Mouse (Mus musculus): Measurements from ENCODE around the gene Pxk.

Pxk gene

DNA sequence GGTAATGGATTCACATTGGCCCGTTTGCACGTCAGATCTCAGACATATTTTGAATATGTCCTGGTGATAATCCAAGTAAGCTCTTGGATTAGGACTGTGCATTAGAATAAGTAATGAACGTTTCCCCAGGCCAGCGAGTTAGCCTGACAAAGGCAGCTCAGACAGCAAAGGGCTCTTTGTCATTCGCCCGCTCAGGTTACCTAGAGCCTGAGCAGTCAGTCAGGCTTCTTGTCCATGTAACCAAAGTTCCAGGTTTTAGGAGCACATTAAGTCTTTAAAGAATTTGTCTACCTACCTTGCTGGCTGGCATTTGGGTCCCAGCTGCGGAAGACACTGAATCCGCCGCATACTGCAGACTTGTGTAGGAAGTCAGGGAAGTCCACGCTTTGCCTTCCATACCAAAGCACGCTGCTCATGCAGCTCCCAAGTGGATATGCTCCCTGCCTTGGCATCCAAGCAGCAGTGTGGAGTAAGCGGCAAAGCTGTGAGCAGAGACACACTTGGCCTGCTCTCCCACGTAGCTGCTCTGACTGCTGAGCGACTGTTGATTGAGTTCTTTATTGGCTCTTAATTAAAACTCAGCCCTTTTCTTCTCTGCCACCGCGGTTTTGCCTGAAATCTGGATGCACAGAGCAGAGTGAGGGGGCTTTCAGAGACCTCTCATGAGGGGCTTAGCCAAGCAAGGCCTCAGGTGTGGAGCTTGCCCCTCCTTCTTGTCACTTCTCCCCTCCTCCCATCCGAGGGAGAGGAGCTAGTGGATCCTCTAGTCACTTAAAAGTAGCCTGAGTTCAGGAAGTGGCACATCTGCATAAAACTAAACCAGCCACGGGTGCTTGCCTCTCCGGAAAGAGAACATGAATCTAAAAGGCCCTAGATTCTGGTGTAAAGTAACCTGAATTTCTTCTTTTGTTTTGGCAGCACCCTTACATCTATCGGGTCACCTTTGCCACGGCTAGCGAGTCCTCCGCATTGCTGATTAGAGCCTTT is 42.0 kb downstream of the Pxk start:
- in situ Hi-C loops (cut with MboI; ENCODE audit: low sequenced_read_pairs) = loop anchor here (5.0 kb wide), 1 partner anchor 38 kb away; no protein-coding TSS in a partner anchor

DNA sequence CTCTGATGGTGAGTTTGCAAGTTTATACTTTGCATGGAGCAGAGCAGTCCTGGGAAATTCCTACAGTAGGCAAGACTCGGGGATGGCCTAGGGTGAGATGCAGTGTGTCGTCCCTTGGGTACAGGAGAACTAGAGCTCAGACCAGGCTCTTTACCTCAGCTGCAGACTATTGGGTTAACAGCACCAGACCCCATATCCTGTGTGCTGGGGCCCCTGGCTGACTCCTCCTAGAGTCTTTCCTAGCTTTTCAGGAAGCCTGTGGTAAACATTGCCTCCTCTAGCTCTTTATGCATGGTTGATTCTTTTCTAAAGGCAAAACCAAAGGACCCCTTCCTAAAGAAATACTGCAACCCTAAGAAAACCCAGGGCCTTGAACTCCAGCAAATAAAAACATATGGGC is 43.1 kb downstream of the Pxk start:
- in situ Hi-C loops (cut with MboI; ENCODE audit: low sequenced_read_pairs) = loop anchor here (5.0 kb wide), 1 partner anchor 39 kb away; no protein-coding TSS in a partner anchor

DNA sequence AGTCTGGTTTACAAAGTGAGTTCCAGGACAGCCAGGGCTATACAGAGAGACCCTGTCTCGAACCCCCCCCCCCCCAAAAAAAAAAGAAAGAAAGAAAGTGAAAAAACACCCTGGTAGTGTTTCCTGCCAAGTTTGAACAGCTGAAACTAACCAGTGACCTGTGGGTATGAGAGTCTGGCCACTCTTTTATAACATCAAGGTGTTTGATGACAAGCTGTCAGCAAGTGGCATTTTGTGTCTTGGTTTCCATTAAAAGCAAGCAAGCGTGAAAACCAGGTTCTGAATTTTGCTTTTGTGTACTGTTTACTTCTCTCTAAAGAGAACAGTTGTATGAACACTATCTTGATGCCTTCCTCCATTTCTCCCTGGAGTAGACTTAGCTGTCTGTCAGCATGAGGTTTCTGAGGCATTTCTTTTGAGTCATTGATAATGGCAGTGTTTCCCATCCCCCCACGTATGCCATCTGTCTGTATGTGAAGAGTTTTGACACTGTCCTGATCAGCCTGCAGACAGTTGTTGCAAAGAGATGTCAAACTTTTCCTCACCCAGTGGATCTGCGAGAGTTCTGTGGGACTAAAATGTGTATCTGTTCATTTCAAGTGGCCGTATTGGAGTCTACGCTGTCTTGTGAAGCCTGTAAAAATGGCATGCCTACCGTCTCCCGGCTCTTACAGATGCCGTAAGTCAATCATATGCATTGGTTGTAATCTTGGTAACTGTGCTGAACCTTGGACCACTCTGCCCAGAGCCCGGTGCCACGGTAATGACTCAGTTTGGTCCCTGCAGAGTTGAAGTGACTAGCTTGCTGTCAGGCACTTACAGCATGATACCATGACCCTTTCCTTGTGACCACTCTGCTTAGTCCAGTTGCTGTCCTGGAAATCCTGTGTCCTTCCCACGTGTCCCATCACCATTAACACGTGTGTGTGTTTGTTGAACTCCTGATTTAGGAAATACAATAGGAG is 47.9 kb downstream of the Pxk start:
- in situ Hi-C loops (cut with MboI; ENCODE audit: low sequenced_read_pairs) = no loop called here

DNA sequence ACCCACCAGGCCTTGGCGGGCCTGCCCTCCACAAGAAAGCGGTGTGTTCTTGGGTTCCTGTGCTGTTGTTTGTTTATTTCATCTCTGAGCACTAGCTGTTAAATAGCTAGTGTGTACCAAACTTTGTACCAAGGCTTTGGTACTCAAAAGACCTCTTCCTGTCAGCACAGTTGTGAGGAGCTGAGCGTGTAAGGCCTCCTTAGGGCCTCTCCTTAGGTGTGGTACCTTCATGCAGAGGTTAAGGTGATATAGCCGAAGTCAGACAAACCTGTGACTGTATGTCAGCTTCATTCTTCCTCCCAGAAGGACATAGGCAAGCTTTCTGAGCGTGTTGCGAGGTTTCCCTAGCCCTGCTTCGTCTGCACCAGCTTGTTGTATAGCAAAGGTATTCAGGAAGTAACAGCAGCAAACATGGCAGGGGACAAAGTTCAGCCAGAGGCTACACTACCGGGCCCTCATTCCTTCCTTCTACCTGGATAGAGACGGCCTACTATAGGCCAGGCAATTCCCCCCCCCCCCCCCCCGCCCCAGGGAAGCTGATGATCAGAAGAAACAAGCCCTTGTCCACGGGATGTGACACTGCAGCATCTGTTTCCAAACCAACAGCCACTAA is 48.7 kb downstream of the Pxk start:
- in situ Hi-C loops (cut with MboI; ENCODE audit: low sequenced_read_pairs) = no loop called here

DNA sequence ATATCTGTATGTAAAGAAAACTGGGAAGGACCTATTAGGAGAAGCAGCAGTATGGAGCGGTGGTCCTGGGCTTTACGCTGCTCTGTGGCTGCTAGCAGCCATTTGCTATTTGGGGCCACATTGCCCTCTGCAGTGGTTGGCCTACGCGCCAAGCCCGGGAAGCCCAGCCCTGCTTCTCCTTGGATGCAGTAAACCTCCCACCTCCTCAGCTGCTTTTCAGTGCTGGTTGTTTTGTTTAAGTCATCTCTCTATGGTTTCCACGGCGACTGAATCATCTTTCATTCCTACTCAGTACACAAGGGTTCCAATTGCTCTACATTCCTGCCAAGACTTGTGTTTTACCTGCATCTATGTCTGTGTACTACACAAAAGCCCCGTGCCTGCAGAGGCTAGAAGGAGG is 50.8 kb downstream of the Pxk start:
- in situ Hi-C loops (cut with MboI; ENCODE audit: low sequenced_read_pairs) = no loop called here

DNA sequence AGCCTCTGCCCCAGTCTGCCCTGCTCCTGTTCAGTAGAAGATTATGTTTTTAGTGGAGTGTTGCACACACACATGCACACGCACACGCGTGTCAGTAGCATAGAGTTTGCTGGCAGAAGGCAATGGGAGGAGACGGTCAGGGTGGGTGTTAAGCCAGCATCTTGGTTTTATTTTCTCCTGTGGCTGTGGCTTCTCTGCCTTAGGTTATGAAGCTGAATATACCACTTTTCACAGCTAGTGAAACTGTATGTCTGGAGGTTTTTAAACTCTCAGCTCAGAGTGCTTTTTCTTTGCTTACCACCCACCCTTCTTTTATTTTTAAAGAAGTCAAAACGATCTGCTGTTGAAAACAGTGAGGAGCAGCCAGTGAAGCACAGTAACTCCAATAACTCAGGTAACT is 53.7 kb downstream of the Pxk start:
- in situ Hi-C loops (cut with MboI; ENCODE audit: low sequenced_read_pairs) = loop anchor here (25.0 kb wide), 1 partner anchor 189 kb away; the partner anchor contains the start of gene Gm45521

DNA sequence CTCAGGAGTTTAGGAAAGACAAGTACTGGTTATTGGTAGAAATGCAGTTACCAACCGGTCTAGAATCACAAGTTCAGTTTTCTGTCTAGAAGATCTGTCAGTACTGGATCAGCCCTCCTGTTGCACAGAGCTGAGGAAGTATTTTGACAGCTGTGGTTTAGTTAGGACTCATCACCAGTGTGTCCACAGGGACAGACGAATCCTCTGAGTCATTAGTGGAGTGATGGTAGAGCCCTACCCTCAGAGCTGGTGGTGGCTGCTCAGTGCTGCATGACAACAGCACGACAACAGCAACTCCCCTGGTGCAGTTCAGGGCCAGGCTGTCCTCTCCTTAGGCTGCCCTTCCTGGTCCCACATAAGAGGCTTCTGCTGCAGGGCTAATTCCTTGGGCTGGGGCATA is 56.1 kb downstream of the Pxk start:
- in situ Hi-C loops (cut with MboI; ENCODE audit: low sequenced_read_pairs) = loop anchor here (25.0 kb wide), 1 partner anchor 192 kb away; the partner anchor contains the start of gene Gm45521

DNA sequence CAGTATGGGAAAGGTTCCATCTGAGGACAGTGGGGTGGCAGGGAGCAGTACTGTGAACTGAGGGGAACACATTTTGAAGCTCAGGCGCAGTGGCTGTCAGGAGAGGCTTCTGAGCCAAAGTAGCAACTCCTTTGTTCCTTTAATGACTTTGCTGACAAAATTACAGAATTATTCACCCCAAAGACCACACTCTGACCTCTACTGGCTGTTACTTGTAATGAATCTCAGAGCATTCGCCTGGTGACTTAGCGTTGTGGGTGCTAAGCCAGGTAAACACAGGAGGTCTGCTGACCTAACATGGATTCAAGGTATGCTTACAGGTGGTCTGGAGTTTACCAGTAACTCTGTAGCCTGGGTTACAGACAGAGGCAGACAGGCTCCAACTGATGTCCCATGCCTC is 58.9 kb downstream of the Pxk start:
- in situ Hi-C loops (cut with MboI; ENCODE audit: low sequenced_read_pairs) = loop anchor here (25.0 kb wide), 1 partner anchor 195 kb away; the partner anchor contains the start of gene Gm45521

DNA sequence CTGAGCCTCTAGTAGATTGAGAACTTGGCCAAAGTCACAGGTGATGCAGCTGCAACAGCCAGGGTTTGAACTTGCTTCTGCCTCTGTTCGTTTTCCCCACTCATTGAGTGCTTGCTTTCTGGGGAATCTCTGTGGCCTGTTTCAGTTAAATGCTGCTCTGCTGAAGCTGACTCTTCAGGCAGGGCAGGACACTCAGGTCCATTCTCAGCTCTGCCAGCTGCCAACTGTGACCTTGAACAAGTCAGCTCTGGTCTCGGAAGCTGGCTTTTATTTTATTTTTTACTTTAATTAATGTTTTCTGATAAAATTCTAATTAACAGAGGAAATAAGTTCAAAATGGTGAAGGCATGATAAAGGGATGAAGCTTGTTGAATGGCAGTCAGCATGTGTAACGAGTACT is 60.7 kb downstream of the Pxk start:
- in situ Hi-C loops (cut with MboI; ENCODE audit: low sequenced_read_pairs) = loop anchor here (25.0 kb wide), 1 partner anchor 196 kb away; the partner anchor contains the start of gene Gm45521

DNA sequence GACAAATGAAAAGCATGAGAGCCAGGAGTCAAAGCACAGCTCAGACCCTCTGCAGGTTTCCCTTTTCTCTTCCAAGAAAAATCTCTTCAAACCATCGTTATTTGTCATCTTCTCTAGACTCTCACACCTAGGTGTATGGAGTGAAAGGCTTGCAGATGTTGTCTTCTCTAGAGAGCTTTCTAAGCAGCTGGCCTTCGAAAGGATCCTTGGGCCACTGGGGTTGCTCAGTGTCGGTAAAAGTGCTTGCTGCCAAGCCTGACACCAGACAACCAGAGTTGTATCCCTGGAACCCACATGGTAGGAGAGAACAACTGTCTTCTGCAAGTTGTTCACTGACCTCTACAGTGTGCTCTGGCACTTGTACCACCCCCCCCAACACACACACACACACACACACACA is 61.1 kb downstream of the Pxk start:
- in situ Hi-C loops (cut with MboI; ENCODE audit: low sequenced_read_pairs) = loop anchor here (25.0 kb wide), 1 partner anchor 197 kb away; the partner anchor contains the start of gene Gm45521

DNA sequence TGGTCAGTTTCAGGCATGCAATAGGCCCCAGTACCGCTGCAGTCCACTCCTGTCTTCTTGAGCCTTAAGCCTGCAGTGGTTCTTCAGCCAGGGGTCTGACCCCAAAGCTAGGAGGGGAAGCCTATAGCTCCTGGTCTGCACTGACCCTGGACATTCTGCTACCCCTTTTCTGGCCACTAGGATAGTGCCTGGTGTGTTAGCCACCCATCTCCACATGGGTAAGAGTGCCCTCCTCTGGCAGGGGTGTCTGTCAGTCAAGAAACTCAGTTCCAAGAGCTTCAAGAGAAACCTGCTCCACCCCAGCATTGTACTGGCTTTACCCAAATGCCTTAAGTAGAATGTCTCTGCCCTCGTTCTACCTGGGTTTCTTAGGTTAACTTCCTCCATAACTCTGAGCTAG is 63.8 kb downstream of the Pxk start:
- in situ Hi-C loops (cut with MboI; ENCODE audit: low sequenced_read_pairs) = loop anchor here (5.0 to 25.0 kb wide), 2 partner anchors 69 to 199 kb away; partner anchors contain the start of gene Gm45521

DNA sequence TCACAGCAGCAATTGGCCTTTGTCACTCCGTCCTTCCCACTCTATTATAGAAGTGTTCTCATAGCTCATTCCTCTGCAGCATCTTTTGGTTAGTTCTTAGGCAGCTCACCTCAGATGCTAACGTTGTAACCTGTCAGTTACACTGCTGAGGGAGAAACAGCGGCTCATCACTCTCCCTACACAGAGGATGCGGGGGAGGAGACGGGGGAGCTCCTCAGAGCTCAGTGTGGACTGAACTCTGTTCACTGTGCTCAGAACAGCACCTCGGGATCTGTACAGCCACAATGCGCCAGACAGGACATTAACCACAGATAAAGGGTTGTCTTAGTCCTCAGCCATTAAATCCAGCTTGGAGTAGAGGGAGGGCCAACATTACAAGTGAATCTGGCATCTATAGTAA is 66.5 kb downstream of the Pxk start:
- in situ Hi-C loops (cut with MboI; ENCODE audit: low sequenced_read_pairs) = loop anchor here (5.0 to 25.0 kb wide), 2 partner anchors 72 to 202 kb away; partner anchors contain the start of gene Gm45521

DNA sequence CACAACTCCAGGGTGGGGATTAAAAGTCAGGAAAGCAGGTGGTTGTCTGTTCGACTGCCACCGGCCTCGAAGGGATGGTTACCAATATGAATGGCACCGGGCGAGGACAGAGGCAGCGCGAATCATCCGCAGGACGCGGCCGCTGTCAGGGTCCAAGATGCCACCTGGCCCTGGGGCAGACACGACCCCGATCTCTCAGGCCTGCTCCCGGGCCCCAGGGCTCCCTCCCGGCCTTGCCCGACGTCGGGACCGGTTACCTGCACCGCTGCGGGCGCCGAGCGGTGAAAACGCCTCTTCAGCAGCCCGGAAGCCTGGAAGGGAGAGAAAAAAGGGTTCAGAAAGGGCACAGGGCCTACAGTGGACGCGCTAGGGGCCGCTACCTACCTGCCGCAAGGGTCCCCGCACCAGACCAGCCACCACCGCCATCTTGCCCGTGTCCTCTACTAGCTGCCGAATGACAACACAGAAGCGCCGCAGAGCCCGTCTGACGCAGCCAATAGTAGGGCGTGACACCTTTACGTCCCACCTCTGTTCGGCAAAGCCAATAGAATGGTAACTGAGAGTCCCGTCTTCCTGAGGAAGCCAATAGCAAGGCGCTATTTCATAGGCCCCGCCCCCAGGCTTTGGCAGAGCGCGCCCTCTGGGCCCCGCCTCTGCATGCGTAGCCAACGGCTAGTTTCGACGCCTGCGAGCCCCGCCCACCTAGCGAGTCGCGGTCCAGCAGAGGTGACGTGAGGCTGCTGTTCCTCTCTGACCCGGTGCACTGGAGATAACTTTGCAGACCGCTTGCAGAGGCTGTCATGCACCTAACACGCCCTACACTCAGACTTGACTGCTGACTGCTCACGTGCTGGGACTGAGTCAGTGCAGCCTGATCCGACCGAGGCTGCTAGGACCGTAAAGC is 74.7 kb downstream of the Pxk start, which contains the start of gene Pdhb:
Gene Pdhb, minus strand, starts transcription at position 519 of the 904 bp plus-strand sequence.
- in situ Hi-C loops (cut with MboI; ENCODE audit: low sequenced_read_pairs) = loop anchor here (25.0 kb wide), 1 partner anchor 210 kb away; the partner anchor contains the start of gene Gm45521

DNA sequence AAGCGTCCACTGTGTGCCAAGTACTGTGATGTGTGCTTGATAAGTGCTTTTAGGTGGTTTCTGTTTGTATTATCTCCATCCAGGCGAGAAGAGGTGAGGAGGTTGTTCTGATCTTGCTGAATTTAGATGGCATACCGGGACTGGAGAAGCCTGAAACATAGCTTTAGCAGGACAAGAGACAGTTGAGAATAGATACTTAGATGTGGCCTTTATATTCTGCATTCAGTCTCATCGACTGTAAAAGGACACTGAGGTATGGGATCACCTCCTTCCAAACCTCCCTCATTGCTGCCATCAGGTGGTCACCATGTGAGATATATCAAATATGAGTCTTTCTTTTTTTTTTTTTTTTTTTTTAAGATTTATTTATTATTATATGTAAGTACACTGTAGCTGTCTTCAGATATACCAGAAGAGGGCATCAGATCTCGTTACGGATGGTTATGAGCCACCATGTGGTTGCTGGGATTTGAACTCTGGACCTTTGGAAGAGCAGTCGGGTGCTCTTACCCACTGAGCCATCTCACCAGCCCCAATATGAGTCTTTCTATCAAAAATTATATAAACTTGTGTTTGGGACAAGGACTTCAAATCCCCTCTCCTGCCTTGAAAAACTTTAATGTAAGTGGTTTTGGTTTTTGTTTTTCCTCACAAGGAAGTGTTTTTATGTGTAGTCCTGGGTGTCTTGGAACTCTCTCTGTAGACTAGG is 75.7 kb downstream of the Pxk start:
- in situ Hi-C loops (cut with MboI; ENCODE audit: low sequenced_read_pairs) = loop anchor here (25.0 kb wide), 1 partner anchor 211 kb away; the partner anchor contains the start of gene Gm45521

DNA sequence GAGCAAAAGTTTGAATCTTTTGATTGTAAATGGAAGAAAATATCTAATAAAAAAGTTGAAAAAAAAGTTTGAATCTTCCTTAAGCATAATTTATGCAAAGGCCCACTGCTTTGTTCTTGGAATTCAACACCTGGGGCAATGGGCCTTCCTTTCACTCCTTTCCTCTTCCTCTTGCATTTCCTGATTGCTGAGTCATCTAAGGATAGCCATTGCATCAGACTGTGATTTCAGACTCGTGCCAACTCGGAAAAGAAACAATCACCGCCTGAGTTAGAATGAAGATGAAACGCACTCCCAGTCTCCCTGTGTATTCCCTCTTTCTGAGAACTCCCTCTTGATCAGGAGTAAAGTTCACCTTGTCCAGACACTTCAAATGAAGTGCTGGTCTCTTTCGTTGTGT is 76.6 kb downstream of the Pxk start:
- in situ Hi-C loops (cut with MboI; ENCODE audit: low sequenced_read_pairs) = loop anchor here (25.0 kb wide), 1 partner anchor 212 kb away; the partner anchor contains the start of gene Gm45521

DNA sequence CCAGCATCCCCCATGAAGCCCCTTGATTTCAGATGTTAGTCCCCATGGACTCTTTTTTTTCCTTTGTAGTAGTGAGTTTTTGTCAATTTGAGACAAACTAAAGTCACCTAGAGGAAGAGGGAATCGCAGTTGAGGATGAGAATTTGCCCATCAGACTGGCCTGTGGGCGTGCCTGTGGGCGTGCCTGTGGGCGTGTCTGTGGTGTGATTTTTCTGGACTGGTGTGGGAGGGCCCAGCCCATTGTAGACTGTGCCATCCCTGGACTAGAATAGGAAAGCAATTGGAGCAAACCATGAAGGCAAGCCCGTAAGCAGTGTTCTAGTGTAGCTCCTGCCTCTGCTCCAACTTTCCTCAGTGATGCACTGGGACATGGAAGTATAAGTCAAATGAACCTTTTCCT is 78.2 kb downstream of the Pxk start:
- in situ Hi-C loops (cut with MboI; ENCODE audit: low sequenced_read_pairs) = no loop called here

DNA sequence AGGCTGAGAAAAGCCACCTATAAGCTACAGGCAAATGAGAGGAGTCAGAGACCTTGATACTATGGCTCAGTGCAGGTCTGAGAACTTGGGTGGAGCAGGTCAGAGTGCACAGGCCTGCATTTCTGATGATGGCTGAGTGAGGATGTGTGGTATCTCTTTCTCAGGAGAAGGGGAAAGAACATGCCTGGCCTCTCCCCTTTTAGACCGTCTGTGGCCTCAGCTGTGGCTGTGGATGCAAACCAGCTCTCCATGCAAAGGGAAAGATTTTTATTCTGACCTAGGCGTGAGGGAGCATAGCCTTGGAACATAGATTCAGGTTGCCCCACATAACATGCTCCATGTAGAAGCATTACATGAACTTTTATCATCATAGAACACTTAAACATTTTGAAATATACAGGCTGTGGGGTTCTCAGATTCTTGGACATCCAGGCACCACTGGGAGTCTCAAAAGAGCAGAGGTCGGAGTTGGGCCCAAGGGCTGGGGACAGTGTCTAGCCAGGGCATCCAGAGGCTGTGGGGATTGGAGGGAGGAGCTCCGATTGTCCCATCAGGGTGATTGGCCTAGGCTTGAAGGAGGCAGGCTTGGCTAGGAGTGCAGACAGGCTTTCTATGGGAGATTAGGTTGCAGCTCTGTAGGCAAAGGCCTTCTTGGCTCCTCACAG is 82.5 kb downstream of the Pxk start:
- in situ Hi-C loops (cut with MboI; ENCODE audit: low sequenced_read_pairs) = no loop called here

DNA sequence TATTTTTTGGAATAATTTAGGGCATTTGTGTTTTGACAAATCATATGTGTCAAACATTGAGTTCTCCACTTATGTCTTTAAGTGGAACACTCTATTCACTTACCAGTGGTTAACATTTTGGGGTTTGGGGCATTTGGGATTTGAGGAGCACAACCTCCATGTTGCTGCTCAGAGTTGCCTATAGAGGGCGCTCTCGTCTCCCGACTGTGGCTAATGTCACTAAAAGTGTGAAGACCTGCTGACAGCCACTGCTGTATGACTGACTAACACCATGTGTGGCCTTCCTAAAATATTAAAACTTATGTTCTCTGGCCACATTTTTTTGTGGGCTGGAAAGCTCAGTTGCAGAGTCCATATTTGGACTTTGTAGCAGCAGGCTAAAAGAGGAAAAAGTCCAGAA is 85.3 kb downstream of the Pxk start:
- in situ Hi-C loops (cut with MboI; ENCODE audit: low sequenced_read_pairs) = no loop called here
